Mouse (Mus musculus) gastrocnemius, postnatal 25 days (tissue): ENCODE measurements at regions not wholly inside any gene's neighbourhood (a gene's known extent, or its start where the extent isn't known, plus 50 kb on each side); places are given as distances from the start of the nearest gene placed in this dataset.
"Not testable (repeated sequence)": the region's sequence is repeated elsewhere in the genome, so short reads cannot be mapped to it uniquely, and the experiment has no call there.

ENCODE experiments used
- DNase-seq: peaks from one replicate; pipeline ENCODE4 v3.0.0; 2022

DNA sequence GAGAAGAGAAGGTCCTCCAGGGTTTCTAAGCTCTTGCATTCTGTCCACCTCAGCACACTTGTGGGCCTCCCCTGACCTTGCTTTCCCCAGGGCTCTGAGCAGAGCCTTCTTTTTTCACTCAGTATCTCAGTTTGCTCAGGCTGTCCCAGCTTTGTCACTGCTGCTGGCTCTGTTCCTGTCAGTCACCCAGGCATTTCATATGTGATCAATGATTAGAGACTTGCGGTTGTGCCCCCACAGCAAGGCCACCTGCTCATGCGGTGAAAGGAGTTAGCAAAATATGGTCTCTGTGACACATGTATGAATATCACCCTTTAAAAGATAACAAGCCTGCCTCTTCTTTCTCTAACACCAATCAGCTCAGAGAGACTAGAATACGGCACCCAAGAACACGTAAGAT, 265.6 kb upstream of the Jarid2 start:
- DNase-seq, result no peak

DNA sequence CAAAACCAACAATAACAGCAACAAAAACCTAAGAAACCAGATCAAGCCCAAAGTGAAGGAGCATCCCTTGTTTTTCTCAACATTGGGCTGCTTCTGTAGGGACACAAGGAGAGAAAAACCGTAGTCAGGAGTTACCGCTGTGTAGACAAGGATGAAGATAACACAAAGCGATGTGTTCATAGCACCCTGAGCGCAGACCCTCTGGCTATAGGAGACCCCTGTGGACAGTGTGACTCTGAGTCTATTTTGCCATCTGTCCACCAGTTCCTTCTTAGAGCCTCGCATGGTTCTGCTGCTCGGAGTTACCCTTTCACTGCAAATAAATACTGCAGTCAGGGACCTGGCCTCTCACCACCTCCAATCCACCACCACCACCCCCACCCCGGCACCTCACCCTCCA, 263.7 kb upstream of the Jarid2 start:
- DNase-seq, result no peak

DNA sequence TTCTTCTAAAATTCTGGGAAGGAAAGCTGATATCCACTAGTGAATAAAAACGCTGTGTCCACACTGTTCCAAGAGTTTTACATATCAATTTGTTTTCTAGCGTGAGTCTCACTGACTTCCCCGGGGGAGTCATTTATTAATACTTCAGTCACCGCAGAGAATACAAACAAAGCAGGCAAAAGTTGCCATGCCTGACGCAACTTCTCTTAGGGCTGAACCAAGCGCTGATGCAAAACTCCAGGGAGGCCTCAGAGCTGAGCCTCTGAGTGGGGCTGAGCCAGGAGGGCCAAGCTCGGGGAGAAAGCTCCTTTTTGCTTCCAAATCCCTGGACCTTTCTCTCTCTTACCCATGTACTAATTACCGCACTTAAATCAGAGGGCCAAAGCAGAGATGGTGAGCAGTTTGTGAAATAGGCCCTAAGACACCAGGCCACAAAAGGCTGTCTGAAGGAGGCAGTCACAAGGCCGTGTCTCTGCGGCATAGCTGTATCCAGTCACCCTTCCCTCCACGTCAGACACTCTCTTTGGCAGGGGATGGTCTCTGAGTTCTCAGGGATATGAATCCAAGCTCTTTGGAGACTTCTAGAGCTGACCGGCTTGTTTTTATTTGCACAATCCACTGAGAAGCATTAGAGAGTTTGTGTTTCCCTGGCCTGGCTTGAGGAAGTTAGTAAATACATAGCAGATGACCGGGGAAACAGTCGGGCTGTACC, 260.2 kb upstream of the Jarid2 start:
- peak; percentile 67 for DNase-seq

DNA sequence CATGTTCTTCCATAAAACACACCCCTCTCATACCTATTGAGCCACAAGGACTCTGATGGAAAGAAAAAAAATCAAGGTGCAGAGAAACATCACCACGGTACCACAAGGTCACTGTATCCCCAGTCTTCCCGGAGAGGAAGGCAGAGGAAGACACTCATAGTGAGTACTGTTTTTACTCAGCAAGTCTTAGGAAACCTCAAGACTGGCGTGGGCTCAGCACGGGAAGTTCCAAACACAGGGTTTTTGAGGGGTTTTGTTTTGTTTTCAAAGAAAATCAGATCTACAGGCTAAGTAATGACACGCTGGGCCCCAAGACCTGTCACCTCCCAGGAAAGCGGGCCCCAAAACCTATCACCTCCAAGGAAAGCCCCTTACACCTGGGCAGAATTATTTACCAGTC, 259.6 kb upstream of the Jarid2 start:
- no peak for DNase-seq

DNA sequence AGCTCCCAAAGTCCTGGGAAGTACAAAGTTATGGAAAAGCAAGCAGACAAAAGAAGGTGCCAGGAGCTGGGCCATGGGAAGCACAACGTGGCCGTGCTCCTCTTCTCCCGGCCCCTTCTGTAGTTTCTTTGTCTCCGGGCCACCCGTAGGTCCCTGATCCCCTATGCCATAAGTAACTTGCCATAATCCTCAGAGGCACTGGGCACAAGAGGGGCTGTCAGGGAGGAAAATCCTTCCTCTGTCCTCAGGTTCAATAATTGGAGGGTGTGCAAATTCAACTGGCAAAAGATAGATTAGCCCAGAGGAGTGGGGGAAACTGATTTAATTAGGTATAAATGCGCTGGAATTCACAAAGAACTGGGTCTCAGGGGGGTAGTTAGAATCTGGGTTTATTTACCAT, 256.1 kb upstream of the Jarid2 start:
- DNase-seq, result no peak

DNA sequence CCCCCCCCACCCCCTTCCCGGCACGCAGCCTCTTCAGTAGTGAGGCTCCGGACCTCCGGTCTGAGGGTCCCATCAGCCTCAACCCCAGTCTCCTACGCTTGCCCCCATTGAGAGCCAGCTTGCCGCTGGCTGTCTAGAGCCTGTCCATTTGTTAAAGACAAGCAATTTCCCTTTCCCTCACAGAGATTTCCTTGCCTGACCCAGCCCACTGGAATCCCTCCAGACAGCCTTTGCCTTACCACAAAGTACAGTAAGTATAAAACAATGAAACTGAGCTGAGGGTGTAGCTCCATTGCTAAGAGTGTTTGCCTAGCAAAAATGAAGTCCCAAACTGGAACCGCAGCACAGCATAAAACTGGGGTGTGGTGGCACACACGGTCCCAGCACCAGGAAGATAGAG, 252.4 kb upstream of the Jarid2 start:
- peak; percentile 50 for DNase-seq

DNA sequence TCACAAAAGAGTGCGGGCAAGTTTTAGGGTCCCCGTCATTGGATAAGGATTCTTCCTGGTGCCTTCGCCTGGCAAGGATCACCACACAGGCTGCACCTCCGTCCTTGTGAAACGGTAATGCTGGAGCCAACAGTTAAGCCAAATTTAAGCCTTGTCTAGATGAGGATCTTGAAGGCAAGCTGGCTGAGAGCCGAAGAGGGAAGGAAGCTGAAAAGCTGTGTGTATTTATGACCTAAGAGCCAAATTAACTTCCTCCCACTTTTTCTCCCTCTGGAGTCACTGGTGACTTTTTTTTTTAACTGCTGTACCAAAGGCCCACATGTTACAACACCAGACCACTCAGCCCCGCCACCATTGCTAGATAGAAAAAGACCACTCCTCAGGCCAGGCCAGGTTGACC, 249.1 kb upstream of the Jarid2 start:
- DNase-seq, result no peak

DNA sequence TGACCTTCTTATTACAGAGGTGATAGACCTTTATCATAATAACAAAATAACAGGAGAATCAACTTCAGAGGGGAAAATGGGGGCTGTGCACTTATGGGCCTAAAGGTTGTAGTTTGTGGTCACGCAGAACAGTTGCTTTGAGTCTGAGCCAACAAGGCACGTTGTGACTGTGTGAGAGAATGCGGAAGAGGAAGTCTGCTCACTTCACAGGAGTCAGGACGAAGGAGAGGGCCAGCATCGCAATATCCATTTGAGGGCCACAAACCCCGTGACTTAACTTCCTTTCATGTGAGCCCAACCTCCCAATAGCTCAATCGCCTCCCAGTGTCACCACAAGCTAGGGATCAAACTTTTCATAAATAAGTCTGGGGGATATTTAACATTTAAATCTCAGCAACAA, 246.6 kb upstream of the Jarid2 start:
- DNase-seq, result no peak

DNA sequence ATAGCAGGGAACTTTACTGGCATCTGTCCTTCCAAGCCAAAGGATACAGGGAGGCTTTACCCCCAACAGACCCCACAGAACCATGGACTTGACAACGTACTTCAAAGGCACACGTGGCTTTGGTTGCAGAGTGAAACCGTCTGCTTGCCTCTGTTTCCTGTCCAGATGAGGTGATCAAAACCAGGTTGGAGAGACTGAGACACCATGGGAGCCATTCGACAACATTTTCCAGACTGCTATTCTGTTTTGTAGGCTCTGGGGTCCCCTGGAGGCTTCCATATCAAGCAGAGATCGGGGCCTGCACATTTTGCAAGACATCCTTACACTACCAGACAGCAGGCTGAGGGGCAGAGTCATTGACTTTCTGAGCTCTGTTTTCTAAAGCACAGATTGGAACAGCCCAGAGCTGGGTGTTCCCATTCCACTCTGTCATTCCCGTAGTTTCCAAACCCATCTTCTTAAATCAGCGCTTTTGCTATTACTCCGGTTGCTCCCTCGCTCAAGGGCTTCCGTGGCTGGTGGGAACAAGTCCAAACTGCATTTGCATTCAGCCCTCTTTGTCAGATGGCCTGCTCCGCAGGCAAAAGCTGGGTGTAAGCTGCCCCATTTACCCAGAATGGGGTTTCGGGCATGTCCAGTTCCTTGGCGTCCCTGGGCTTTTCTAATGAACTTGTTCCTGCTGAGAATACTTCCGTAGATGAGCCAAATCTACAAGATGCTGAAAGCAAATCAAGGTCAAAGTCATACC, 244.5 kb upstream of the Jarid2 start:
- no peak for DNase-seq

DNA sequence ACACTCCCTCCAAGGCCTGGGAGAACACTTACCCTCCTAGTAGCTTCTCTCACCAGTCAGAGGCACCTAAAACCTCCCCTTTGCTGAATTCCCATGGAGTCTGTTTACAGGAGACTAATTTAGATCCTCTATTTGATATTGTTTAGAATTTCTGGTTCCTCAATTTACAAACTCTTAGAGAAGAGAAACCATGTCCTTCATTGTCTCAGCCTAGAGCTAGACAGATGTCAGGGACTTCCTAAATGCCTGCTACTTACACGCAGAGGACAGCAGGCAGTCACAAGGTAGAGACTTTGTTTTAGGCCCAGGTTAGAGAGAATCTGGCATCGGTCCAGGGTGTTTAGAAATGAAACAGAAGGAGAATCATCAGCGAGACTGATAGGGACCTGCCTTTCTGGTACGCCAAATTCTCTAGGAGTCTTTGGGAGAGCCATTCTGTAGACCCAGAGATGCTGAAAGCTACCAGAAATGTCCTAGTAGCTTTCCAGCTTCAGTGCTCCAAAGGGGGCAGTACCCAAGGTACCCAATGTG, 238.3 kb upstream of the Jarid2 start:
- DNase-seq, result no peak

DNA sequence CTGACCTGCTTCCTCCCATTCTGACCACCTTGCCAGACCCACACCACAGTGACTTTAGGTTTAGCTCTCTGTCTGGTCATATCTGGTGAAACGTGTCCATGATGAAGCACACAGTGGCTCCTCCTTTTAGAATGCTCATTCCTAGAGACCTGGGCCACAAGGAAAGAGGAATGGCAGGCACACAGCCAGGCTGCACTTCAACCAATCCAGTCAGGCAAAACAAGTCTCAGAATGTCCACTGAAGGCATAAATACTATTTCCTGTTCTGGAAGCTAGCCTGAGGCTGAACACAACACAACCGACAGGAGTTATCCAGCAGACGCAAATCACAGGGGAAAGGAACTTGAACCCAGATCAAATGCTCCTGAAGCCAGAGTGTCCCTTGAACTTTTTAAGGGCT, 235.4 kb upstream of the Jarid2 start:
- no peak for DNase-seq

DNA sequence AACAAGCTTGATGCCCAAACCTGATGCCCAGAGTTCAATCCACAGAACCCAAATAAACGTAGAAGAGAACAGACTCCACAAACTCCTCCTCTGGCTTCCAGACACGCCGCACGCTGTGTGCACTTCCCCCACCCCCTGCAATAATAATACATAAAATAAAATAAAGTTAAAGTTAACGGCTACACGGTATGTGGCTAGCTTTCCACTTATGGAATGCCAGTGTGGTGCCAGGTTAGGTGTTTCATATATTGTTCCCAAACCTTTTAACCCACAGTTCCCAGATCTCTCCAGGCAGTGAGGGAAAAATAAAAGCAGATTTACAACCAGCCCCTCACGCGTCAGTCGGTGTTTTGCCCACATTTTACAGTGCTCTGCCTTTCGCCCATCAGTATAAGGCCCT, 233.8 kb upstream of the Jarid2 start:
- no peak for DNase-seq

DNA sequence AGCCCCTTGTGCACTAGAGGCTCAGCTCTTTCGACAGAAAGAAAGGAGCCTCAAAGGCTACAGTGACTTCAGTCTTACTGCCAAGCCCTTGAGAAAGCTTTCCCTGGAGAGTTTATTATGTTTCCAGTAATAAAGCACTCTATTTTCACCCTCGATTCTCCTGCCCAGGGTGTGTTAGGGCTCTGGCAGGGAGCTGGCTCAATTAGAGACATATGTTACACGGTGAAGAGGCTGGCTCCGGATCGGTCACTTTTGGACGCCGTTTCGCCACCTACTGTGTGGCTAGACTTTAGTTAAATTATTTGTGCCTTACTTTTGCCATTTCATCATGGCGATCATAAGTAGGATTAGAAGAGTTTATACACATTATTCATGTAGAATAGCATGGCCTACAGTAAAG, 232.7 kb upstream of the Jarid2 start:
- DNase-seq, result no peak

DNA sequence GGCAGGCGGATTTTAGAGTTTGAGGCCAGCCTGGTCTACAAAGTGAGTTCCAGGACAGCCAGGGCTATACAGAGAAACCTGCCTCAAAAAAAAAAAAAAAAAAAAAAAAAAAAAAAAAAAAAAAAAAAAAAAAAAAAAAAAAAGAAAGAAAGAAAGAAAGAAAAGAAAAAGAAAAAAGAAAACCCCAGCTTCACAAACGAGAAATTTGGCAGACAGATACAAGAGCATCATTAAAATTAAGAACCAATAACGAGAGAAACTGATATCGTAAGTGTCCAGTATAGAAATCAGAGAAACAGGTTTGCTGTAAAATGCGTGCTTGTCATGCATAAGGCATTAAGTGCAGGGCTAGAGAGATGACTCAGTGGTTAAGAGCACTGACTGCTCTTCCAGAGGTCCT, 228.4 kb upstream of the Jarid2 start:
- not testable (repeated sequence) for DNase-seq

DNA sequence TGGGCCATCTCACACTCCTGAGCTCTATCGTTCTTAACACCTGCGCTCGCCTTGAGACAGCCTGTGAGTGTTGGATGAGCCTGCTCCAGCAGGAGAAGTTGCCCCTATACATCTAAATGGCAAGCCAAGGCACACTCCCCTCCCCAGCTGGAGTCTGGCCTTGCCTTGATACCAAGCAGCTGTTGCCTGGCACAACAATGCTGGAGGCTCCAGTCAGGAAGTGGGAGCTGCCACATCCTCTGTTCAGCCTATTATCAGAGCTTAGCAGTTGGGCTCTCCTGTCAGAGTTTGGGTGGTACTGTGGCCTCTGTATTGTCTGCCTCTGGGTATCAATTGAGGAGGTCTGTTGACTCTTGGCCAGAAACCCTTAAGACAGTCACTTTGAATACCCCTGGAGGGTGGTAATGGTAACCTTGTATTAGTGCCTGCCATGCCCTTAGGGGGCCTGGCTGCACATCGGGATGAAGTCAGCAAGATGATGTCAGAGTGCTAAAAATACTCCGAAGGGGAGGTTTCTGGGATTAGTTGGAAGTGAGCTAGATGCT, 227.4 kb upstream of the Jarid2 start:
- DNase-seq, result no peak

DNA sequence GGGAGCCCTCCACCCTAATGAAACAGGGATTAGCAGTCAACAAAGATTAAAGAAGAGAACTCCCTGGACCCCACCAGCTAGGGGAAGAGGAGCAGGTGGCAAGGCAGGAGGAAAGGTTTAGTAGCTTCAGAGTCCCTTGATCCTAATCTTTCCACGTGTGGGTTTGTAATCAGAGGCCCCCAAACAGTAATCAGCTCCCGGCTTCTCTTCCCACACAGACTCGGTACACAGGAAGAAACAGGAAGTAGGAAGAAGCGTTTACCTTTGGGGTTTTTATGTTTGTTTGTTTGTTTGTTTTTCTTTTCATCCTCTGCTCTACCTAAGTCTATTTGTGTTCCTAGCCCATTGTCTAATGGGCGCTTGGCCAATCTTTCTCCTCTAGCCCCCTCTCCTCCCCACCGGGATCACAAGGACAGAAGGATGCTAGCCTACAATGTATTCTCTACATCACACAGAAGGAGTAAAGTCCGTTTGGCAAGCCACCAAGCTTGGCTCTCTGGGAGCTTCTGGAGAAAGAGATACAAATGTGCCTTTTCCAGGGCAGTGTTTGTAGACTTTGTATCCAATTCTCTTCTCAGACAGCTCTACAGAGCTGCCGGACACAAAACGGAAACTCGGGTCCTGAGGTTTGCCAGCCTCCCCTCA, 226.5 kb upstream of the Jarid2 start:
- no peak for DNase-seq

DNA sequence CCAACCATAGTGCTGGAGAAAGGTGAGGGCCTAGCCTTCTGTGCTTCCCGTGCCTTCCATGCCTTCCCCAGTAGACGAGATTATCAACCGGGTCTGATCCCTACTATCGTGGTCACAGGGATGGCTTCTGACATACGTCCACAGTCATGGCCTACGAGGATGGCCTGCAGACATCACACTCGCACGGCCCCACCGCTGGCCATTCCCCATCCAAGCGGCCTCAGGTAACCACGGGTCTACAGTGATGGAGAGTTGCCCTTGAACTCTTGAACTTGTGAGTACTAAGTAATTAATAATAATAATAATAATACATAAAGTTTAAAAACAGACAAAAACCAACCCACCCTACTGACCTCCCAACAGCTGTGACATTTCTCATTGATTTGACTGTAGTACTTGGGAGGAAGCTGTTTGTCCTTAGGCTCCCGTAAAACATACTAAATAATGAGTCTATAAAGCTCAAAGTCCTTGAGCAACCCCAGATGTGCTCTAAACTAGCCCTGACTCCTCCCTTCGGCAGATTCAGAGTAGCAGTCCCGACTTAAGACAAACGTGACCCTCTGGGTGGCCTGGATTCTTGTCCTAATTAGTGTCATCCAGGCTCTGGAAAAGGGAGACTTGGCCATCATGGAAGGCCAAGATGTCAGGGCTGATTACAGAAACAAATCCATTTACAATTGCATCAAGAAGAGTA, 225.9 kb upstream of the Jarid2 start:
- DNase-seq, result no peak

DNA sequence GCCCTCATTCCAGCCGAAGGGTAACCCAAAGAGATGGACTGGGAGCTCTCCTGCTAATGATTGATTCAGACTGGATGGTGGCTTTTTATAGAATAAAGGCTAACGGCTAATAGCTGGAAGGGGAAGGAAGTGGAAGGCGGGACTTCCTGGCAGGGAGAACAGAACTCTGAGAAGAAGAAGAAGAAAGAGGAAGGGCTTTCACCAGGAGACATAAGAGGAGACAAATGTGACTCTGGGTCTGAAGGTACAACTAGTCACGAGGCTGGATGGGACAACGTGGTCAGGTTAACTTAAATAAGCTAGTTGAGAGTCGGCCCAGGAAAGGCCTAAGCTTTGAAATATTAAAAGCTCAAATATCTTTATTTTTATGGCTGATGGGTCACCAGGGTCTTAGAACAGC, 224.8 kb upstream of the Jarid2 start:
- no peak for DNase-seq

DNA sequence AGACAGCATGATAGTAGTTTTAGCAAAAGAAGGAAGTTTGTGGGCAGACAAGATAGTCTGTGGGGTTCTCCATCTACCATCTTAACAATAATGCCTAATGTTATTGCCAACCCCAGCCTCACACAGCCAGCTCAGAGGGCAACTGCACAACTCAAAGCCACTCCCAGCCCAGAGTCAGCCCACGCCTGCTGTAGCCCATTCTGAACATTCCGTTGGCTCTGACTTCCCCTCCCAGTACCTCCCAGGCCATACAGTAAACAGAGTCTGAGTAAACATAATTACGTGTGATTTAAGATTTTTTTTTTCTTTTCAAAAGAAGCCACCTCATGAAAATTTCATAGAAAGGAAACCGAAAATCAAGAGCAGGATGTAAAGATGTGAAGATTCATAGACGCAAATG, 222.3 kb upstream of the Jarid2 start:
- no peak for DNase-seq

DNA sequence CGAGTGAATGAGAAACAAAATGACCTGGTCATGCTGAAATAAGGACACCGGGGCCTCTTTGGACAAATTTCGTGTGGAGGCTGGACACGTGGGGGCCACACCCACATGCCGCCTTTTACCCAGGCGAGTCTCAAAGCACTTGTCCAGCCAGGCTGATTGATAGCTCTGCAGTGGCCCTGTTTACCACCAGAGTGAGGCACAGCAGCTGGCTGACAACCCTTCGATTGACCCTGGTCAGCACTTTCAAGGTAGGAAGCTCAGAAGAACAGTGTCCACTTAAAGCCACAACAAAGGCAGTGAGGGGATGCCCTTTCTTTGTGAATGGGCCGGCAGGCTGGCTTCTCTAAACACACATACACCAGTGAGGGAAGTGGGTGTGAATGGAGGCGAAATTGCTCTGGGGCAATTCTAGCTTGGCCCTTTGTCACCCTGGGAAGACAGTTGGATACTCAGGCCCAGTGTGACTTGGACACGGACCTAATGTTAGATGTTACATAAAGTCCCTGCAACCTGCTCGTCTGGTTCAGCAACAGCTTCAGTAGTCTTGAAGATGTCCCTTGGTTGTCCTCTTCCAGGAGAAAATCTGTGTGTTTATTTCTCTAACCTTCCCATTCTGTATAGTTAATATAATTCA, 219.6 kb upstream of the Jarid2 start:
- DNase-seq, result no peak

DNA sequence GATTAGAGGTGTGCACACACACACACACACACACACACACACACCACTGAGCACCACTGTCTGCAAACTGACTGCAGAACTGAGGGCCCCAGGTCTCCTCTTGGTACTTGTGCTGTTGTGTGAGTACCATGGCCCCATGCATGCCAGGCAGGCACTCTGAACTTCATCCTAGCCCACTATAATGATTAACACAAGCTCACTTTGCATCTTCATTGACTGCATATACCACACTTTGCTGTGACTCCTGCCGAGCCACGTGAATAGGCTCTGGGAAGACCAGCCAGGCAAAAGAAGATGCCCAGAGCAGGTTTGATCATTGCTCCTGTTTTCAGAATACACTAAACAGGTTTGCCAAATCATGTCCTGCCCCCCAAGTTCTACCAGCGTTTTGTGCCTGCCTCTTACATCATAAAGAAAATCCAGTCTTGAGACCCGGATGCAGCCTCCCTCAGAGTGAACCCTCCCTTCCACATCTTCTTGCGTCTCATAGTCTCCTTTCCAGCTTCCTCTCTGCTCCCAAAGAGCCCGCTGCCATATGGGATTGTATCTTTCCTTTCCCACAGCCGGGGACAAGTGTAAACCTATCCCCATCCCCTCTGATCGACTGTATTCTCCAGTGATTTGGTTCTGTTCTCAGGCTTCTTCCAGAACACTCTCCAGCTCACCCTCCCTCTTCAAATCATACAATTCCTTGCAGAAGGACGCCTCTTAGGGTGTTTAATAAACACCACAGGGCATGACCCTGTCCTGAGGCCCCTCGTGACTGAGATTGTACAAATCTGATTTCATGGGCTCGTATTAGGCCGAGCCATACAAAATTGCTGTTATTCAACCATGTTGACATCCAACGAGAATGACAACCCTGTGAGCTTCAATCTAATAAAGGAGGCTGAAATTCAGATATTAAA, 215.6 kb upstream of the Jarid2 start:
- no peak for DNase-seq
